Mouse (Mus musculus) myocyte (in vitro differentiated cells): ENCODE data around the gene Ptpn7. TPM values are rescaled to one million over a fixed set of nuclear protein-coding genes. Genes with fewer than 3 reads are reported as not detected.
A peak's percentile ranks its signal among the peaks of the same experiment; 100 is the strongest.

Experiments used
- H3K27me3 ChIP-seq: one replicate; pipeline ENCODE4 v1.6.1; 2011; ENCODE audit not compliant: control insufficient read depth, insufficient read depth, insufficient read length
- H3K36me3 ChIP-seq: one replicate; pipeline ENCODE4 v1.6.1; 2011; ENCODE audit not compliant: control insufficient read depth, insufficient read depth
- H3K4me2 ChIP-seq: one replicate; pipeline ENCODE4 v1.6.1; 2011; ENCODE audit warnings: low read depth, control low read depth
- H3K4me3 ChIP-seq: one replicate; pipeline ENCODE4 v1.5.1; 2011; ENCODE audit warnings: mild to moderate bottlenecking, control low read depth, moderate library complexity
- H3K79me2 ChIP-seq: one replicate; pipeline ENCODE4 v1.6.1; 2011; ENCODE audit not compliant: control insufficient read depth, insufficient read depth
- H3ac ChIP-seq: one replicate; pipeline ENCODE4 v1.6.1; 2011; ENCODE audit not compliant: control insufficient read depth, insufficient read length
- CEBPB ChIP-seq: IDR thresholded peaks from 2 replicates; pipeline ENCODE4 v1.6.1; 2011; ENCODE audit warnings: mild to moderate bottlenecking, moderate library complexity; ENCODE audit not compliant: poor library complexity, insufficient read depth, severe bottlenecking
- E2F4 ChIP-seq: IDR thresholded peaks from one replicate; pipeline ENCODE4 v1.6.1; 2011; ENCODE audit warnings: mild to moderate bottlenecking, control low read depth, moderate library complexity; ENCODE audit not compliant: insufficient read depth
- MAX ChIP-seq: IDR thresholded peaks from one replicate; pipeline ENCODE4 v1.6.1; 2011; ENCODE audit warnings: low read depth, mild to moderate bottlenecking, control low read depth
- MYOD1 ChIP-seq, 3 experiments: IDR thresholded peaks; one replicate each; pipeline ENCODE4 v1.6.1; 2011; ENCODE audit warnings: control low read depth in 2 of 3, low read depth in 2 of 3, mild to moderate bottlenecking in 2 of 3, moderate library complexity in 1 of 3; ENCODE audit not compliant: insufficient read length in 2 of 3, control insufficient read depth in 1 of 3
- MYOG ChIP-seq, 3 experiments: IDR thresholded peaks; one replicate each; pipeline ENCODE4 v1.6.1; 2011; ENCODE audit warnings: control low read depth in 2 of 3, low read depth in 2 of 3, mild to moderate bottlenecking in 2 of 3; ENCODE audit not compliant: insufficient read length in 2 of 3, control insufficient read depth in 1 of 3, insufficient read depth in 1 of 3
- POLR2A ChIP-seq: IDR thresholded peaks from one replicate; pipeline ENCODE4 v1.6.1; 2011; ENCODE audit warnings: low read depth, mild to moderate bottlenecking, control low read depth, moderate library complexity; ENCODE audit not compliant: insufficient read length
- POLR2AphosphoS2 ChIP-seq: IDR thresholded peaks from one replicate; pipeline ENCODE4 v1.6.1; 2011; ENCODE audit warnings: low read depth, control low read depth; ENCODE audit not compliant: insufficient read length
- REST ChIP-seq: IDR thresholded peaks from one replicate; pipeline ENCODE4 v1.6.1; 2011; ENCODE audit warnings: mild to moderate bottlenecking, control low read depth, moderate library complexity; ENCODE audit not compliant: insufficient read depth, insufficient read length
- SRF ChIP-seq: IDR thresholded peaks from one replicate; pipeline ENCODE4 v1.6.1; 2011; ENCODE audit warnings: low read depth; ENCODE audit not compliant: control insufficient read depth, insufficient read length
- TCF12 ChIP-seq: IDR thresholded peaks from one replicate; pipeline ENCODE4 v1.6.1; 2011; ENCODE audit warnings: mild to moderate bottlenecking, control low read depth; ENCODE audit not compliant: poor library complexity, insufficient read depth, severe bottlenecking
- TCF3 ChIP-seq: IDR thresholded peaks from one replicate; pipeline ENCODE4 v1.6.1; 2011; ENCODE audit warnings: low read depth, control low read depth; ENCODE audit not compliant: insufficient read length
- USF1 ChIP-seq: IDR thresholded peaks from one replicate; pipeline ENCODE4 v1.6.1; 2011; ENCODE audit warnings: low read depth, mild to moderate bottlenecking, control low read depth, moderate library complexity
- polyA plus RNA-seq: library from polyadenylated mRNA; unstranded; fragments of >200 nt; fragmentation: generic; extraction: Trizol; gene quantifications from one replicate; pipeline ENCODE4 v1.2.1, GENCODE M21; 2012; ENCODE audit warnings: missing spikeins

Gene Ptpn7
- polyA plus RNA-seq, 1 experiment = 0.26 TPM

DNA sequence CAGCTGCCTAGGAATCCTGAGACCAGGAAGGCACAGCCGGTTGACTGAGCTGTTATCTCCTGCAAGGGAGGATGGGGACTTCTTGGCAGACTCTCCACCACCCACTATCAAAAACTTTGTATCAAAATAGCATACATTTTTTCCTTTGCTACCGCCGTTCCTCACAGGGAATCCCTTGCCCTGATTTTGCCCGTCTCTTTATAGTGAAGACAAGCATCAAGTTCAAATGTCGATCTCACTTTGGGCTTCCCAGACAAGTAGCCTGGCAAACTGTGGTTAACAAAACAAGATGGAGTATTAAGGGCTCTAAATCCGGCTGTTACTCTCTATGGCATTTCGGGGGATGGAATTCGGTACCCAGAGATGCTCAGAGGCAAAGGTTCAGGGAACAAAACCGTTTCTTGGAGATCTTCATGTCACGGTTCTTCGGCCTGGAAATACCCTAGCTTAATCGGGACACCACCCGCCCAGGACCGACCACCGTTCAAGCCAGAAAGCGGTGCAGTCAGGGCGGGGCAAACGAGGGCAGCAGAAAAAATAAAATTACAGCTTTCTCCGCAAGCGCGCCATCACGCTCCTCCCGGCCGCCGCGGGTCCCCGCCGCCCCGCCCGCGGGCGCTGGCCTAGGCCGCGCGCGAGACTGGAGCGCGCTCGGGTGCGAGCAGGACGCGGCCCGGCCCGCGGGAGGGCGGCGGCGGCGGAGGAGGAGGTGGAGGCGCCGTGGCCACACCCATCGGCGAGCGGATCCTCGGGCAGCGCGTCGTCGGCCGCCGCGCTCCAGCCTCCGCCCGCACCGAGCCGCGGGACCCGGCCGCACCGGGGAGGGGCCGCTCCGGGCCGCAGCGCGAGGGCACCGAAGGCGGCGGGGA lies 13.8 kb downstream of the Ptpn7 start, which contains the start of gene Arl8a:
Gene Arl8a, plus strand, starts transcription at position 748 of the 869 bp plus-strand sequence.
- peaks cover under 1% of the 10 kb centered on the region for H3K36me3 ChIP-seq
- peak within 1 kb of the TSS; percentile 69 for H3ac ChIP-seq
- H3K27me3 ChIP-seq = no peaks in the 10 kb centered on the region
- peaks cover 30% of the 10 kb centered on the region for H3K79me2 ChIP-seq
- H3K4me2 ChIP-seq = peak within 1 kb of the TSS; percentile 91
- H3K4me3 ChIP-seq = peak within 1 kb of the TSS; percentile 79
- TF ChIP-seq POLR2AphosphoS2 = peak; percentile 22
- no peak for TF ChIP-seq MYOG (IDR thresholded peaks at IDR 0.05; ENCODE audit: control insufficient read depth in 1 of 3, insufficient read depth in 1 of 3, insufficient read length in 2 of 3, low read depth in 2 of 3)
- peak; percentile 81 for TF ChIP-seq POLR2A

DNA sequence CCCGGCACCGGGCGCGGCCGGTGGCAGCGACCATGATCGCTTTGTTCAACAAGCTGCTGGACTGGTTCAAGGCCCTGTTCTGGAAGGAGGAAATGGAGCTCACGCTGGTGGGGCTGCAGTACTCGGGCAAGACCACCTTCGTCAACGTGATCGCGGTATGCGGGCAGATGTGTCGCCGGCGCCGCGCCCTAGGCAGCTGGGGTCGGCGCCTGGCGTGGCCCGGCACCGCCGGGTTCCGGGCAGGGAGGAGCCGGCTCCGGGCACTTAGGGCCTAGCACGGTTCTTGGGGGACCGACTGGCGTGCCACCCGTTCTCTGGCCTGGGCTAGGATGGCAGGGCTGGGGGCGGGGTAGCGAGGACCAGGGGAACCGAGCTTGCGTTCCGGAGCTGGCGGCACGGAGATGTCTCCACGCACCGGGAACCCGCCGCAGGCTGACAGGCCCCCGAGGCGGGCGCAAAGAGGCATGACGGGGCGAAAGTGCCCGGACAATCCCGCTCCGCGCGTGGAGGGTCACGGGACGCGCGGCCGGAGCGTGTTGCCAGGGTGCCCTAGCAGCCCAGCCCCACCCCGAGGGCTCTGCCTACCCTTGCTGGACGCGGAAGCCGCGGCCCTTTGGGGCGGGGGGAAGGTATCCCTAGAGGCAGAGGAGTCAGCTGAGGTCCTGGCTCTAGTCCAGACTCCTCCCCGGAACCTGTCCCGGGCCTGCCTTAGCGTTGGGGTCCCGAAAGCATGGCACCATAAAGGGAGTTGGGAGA lies 14.6 kb downstream of the Ptpn7 start:
- Histone ChIP-seq H3K79me2 (peaks cover 35% of the 10 kb centered on the region), H3K36me3 (peaks cover 7% of the 10 kb centered on the region), H3K4me2 (peak overlapping the region; percentile 86), H3ac (peak overlapping the region; percentile 69), H3K27me3 (no peaks in the 10 kb centered on the region), H3K4me3 (peak overlapping the region; percentile 79)
- TF ChIP-seq USF1 = peak; percentile 44
- no peak for TF ChIP-seq CEBPB
- peak; percentile 76 for TF ChIP-seq POLR2AphosphoS2
- peak; percentile 90 for TF ChIP-seq POLR2A

DNA sequence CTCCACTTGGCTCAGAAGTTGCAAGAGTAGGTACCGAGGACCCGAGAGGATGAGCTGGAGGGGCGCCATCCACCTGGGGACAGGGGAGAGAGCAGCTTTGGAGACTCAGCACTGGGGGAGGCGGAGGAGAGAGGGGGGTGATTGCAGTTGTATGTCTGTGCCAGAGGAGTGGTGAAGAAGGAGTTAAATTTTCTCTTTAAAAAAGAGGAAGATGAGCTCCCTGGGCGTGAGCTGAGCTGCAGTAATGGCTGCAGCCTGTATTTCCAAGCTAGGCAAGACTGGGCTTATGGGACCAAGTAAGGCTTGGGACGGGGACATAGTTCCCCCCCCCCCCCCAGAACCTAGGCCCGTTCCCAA lies 15.2 kb downstream of the Ptpn7 start:
- no peak for TF ChIP-seq USF1
- TF ChIP-seq TCF3 = no peak
- TF ChIP-seq TCF12 = no peak
- no peak for TF ChIP-seq POLR2AphosphoS2
- no peak for TF ChIP-seq CEBPB
- no peak for TF ChIP-seq E2F4
- TF ChIP-seq MAX = no peak
- no peak for TF ChIP-seq MYOD1 (IDR thresholded peaks at IDR 0.05; ENCODE audit: control insufficient read depth in 1 of 3, insufficient read length in 2 of 3, low read depth in 2 of 3)
- TF ChIP-seq REST = no peak
- Histone ChIP-seq H3K4me3 (peak overlapping the region; percentile 79), H3K4me2 (peak overlapping the region; percentile 86), H3K36me3 (peaks cover 7% of the 10 kb centered on the region), H3K79me2 (peaks cover 35% of the 10 kb centered on the region), H3K27me3 (no peaks in the 10 kb centered on the region), H3ac (peak overlapping the region; percentile 69)

DNA sequence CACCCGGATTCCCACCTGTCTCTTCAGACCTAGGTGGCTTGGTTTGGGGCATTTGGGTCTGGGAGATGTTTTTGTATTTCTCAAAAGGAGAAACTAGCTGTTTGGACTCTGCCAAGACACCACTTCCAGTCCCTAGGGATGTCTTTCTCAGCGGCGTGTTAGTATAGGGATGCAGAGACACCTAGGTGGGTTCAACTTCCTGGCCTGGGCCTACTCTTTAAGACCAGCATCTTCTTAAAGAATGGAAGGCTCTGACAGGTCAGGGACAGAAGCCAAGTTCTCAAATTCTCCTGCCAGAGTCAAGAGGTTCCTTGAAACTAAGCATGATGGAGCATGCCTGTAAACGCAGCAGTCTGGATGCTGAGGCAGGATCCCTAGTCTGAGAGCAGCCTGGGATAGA lies 16.0 kb downstream of the Ptpn7 start:
- H3K27me3 ChIP-seq = no peaks in the 10 kb centered on the region
- H3K79me2 ChIP-seq = peaks cover 35% of the 10 kb centered on the region
- no peak overlapping the region for H3ac ChIP-seq
- H3K4me3 ChIP-seq = peak overlapping the region; percentile 79
- TF ChIP-seq POLR2AphosphoS2 = no peak
- no peak for TF ChIP-seq MYOD1 (IDR thresholded peaks at IDR 0.05; ENCODE audit: control insufficient read depth in 1 of 3, insufficient read length in 2 of 3, low read depth in 2 of 3)
- no peak for TF ChIP-seq POLR2A
- H3K4me2 ChIP-seq = peak overlapping the region; percentile 86
- H3K36me3 ChIP-seq = peaks cover 7% of the 10 kb centered on the region

DNA sequence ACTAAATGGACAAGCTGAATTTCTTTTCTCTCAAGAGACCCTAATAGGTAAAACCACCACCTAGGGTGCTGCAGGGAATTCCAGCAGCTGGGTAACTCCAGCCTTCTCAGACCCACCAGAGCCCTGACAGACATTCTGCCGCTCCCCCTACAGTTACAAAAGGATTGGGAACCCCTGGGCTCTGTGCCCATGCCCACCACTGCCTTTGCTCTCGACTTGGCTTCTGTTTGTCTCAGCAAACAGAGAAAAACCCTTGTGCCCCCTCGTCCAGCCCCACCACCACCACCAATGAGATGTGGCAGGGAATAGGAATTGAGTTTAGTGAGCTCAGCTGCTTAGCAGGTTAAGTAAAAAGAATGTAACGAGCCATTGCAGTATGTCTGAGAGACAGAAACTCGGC lies 16.5 kb downstream of the Ptpn7 start:
- Histone ChIP-seq H3K4me2 (no peak overlapping the region), H3ac (no peak overlapping the region), H3K27me3 (no peaks in the 10 kb centered on the region), H3K36me3 (peaks cover 7% of the 10 kb centered on the region), H3K79me2 (peaks cover 35% of the 10 kb centered on the region), H3K4me3 (no peak overlapping the region)
- TF ChIP-seq REST = no peak
- TF ChIP-seq CEBPB = no peak
- no peak for TF ChIP-seq POLR2AphosphoS2
- TF ChIP-seq TCF3 = no peak
- no peak for TF ChIP-seq POLR2A
- no peak for TF ChIP-seq MYOD1 (IDR thresholded peaks at IDR 0.05; ENCODE audit: control insufficient read depth in 1 of 3, insufficient read length in 2 of 3, low read depth in 2 of 3)
- TF ChIP-seq MAX = no peak
- no peak for TF ChIP-seq USF1
- no peak for TF ChIP-seq SRF
- no peak for TF ChIP-seq MYOG (IDR thresholded peaks at IDR 0.05; ENCODE audit: control insufficient read depth in 1 of 3, insufficient read depth in 1 of 3, insufficient read length in 2 of 3, low read depth in 2 of 3)
